Mouse (Mus musculus): ENCODE data around the gene Polr2a. TPM values are rescaled to one million over a fixed set of nuclear protein-coding genes. Genes with fewer than 3 reads are reported as not detected.
"Not testable (repeated sequence)": the region's sequence is repeated elsewhere in the genome, so short reads cannot be mapped to it uniquely, and the experiment has no call there.

Polr2a gene
- polyA plus RNA-seq, 1 experiment from 2014 or later = 46.5 TPM

DNA sequence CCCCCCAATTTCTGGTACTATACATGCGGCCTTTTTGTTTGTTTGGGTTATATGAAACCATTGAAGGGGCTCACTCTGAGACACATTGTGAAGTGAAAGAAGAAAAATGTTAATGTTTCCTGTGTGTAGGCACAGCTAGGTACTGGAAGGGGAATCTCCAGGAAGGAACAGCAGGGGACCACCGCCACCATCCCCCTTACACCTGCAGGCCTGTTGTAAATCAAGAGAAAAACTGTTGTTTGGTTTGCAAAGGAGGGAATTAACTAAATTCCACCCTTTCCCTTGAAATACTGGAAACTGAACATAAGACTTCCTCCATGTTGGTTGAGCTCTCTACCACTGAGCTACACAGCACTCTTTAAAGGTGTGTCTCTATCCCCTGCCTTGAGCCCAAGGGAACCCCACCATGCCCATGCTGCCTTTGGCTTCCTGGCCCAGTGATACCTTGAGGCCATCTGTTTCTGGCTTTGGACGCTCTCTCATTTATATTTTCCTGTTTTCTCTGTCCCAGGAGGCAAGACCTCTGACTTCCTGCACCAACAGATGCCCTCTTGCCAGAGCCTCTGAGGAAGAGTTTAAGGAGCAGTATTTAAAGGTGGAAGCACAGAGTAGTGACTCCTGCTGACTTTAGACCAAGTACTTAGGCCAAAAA lies 49.7 kb downstream of the Polr2a start:
- no peak overlapping the region for H3K4me2 ChIP-seq (replicated peaks; ENCODE audit: low read depth, low read length)
- H3K27me3 ChIP-seq (ENCODE audit: control insufficient read depth, insufficient read depth, low read length) = no peaks in the 10 kb centered on the region
- H3K36me3 ChIP-seq (ENCODE audit: control insufficient read depth, insufficient read depth, low read length) = no peaks in the 10 kb centered on the region
- H3K9me3 ChIP-seq (ENCODE audit: control insufficient read depth, low read length) = no peaks in the 10 kb centered on the region
- no peak overlapping the region for H3K9ac ChIP-seq (ENCODE audit: low read depth, low read length)
- ATAC-seq (ENCODE audit: low FRiP score) (no peak), DNase-seq (ENCODE audit: low spot score) (no peak)
- no peak overlapping the region for H3K4me3 ChIP-seq (ENCODE audit: low read depth, low read length)
- H3K4me1 ChIP-seq (replicated peaks; ENCODE audit: control insufficient read depth, insufficient read depth, low read length) = no peaks in the 10 kb centered on the region
- no peak overlapping the region for H3K27ac ChIP-seq (ENCODE audit: low read depth, low read length)
- WGBS = 65% methylated on average over 3 of the region's 3 CpGs

DNA sequence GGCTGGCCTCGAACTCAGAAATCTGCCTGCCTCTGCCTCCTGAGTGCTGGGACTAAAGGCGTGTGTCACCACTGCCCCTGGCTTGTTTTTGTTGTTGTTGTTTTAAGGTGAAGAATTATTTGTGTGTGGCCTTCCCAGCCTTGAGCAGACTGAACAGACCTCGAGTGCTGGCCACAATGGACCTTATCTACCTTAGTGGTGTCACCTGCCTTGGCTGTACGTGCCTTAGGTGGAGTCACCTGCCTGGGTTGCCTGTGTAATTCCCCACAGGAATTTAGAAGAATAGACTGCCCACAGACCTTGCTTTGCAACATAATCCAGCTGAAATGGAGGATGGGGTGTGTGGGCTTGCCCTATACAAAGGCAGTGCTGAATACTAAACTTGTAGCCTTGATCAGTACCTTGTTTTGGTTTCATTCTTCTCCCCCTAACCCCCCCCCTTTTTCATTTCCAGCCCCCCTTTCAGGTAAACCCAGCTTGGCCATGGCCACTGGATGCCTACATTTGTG lies 50.5 kb downstream of the Polr2a start:
- Histone ChIP-seq H3K36me3 (ENCODE audit: control insufficient read depth, insufficient read depth, low read length) (no peaks in the 10 kb centered on the region), H3K27me3 (ENCODE audit: control insufficient read depth, insufficient read depth, low read length) (no peaks in the 10 kb centered on the region), H3K4me2 (replicated peaks; ENCODE audit: low read depth, low read length) (no peak overlapping the region), H3K9ac (ENCODE audit: low read depth, low read length) (no peak overlapping the region), H3K4me1 (replicated peaks; ENCODE audit: control insufficient read depth, insufficient read depth, low read length) (no peaks in the 10 kb centered on the region), H3K4me3 (ENCODE audit: low read depth, low read length) (no peak overlapping the region), H3K9me3 (ENCODE audit: control insufficient read depth, low read length) (no peaks in the 10 kb centered on the region), H3K27ac (ENCODE audit: low read depth, low read length) (no peak overlapping the region)
- ATAC-seq (ENCODE audit: low FRiP score) = no peak
- WGBS = 91% methylated on average over 4 of the region's 4 CpGs
- no peak for DNase-seq (ENCODE audit: low spot score)

- no peak overlapping the region for H3K4me3 ChIP-seq (ENCODE audit: low read depth, low read length)
- H3K9me3 ChIP-seq (ENCODE audit: control insufficient read depth, low read length) = no peaks in the 10 kb centered on the region
- 90% methylated on average over 4 of the region's 4 CpGs for WGBS
- H3K36me3 ChIP-seq (ENCODE audit: control insufficient read depth, insufficient read depth, low read length) = no peaks in the 10 kb centered on the region
- DNase-seq (ENCODE audit: low spot score) (no peak), ATAC-seq (ENCODE audit: low FRiP score) (no peak)
- no peaks in the 10 kb centered on the region for H3K4me1 ChIP-seq (replicated peaks; ENCODE audit: control insufficient read depth, insufficient read depth, low read length)
- no peaks in the 10 kb centered on the region for H3K27me3 ChIP-seq (ENCODE audit: control insufficient read depth, insufficient read depth, low read length)
- no peak overlapping the region for H3K9ac ChIP-seq (ENCODE audit: low read depth, low read length)
- H3K4me2 ChIP-seq (replicated peaks; ENCODE audit: low read depth, low read length) = no peak overlapping the region
- H3K27ac ChIP-seq (ENCODE audit: low read depth, low read length) = no peak overlapping the region
Observed at GRCm38 (mm10) chr11:69707480-69707847, 51.0 kb downstream of the Polr2a start.

DNA sequence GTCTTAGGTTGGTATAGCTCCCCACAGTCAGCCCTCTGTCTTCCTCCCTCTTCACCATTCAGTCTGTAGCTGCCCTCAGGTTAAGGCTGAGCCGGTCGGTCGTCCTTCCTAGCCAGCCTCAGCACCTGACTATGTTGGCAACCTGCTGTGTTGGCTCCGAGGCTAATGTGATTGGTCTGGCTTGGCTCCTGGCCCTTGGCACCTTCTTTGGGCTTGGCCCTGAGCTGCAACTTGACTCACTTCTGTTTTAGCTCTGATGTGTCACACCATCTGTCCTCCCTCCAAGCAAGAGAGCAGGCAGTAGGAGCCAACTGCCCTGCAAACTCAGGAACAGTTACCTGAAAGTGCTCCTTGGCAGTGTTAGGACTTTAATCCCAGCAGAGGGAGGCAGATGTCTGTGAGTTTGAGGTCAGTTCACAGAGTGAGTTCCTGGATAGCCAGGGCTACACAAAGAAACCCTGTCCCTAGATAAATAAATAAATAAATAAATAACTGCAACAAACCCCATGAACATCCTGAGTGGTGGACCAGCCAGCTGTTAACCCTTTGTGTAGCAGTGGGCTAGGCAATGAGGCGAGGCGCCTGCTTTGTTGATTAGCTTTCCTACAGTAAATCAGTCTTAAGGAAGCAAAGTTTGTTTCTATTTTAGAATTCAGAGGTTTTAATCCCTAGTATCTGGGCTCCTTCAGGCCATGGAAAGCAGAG lies 51.5 kb downstream of the Polr2a start:
- DNase-seq (ENCODE audit: low spot score) = no peak
- H3K4me2 ChIP-seq (replicated peaks; ENCODE audit: low read depth, low read length) = no peak overlapping the region
- WGBS = 47% methylated on average over 6 of the region's 6 CpGs

GRCm38 (mm10) chr11:69704613-69705010 lies 53.8 kb downstream of the Polr2a start:
- DNase-seq (ENCODE audit: low spot score) (no peak), ATAC-seq (ENCODE audit: low FRiP score) (no peak)
- WGBS = 51% methylated on average over 2 of the region's 2 CpGs

More for the DNA sequence above, 51.5 kb downstream of the Polr2a start:
- H3K4me1 ChIP-seq (replicated peaks; ENCODE audit: control insufficient read depth, insufficient read depth, low read length) = no peaks in the 10 kb centered on the region
- H3K36me3 ChIP-seq (ENCODE audit: control insufficient read depth, insufficient read depth, low read length) = no peaks in the 10 kb centered on the region
- no peak overlapping the region for H3K27ac ChIP-seq (ENCODE audit: low read depth, low read length)
- H3K27me3 ChIP-seq (ENCODE audit: control insufficient read depth, insufficient read depth, low read length) = no peaks in the 10 kb centered on the region
- no peak overlapping the region for H3K4me3 ChIP-seq (ENCODE audit: low read depth, low read length)
- H3K9me3 ChIP-seq (ENCODE audit: control insufficient read depth, low read length) = no peaks in the 10 kb centered on the region
- no peak overlapping the region for H3K9ac ChIP-seq (ENCODE audit: low read depth, low read length)
- no peak for ATAC-seq (ENCODE audit: low FRiP score)

GRCm38 (mm10) chr11:69703814-69704612 lies 54.4 kb downstream of the Polr2a start:
- no peaks in the 10 kb centered on the region for H3K27me3 ChIP-seq (ENCODE audit: control insufficient read depth, insufficient read depth, low read length)
- H3K4me3 ChIP-seq (ENCODE audit: low read depth, low read length) = no peak overlapping the region
- DNase-seq (ENCODE audit: low spot score) (no peak), ATAC-seq (ENCODE audit: low FRiP score) (no peak)
- no peaks in the 10 kb centered on the region for H3K9me3 ChIP-seq (ENCODE audit: control insufficient read depth, low read length)
- no peaks in the 10 kb centered on the region for H3K4me1 ChIP-seq (replicated peaks; ENCODE audit: control insufficient read depth, insufficient read depth, low read length)
- no peak overlapping the region for H3K9ac ChIP-seq (ENCODE audit: low read depth, low read length)
- WGBS = 65% methylated on average over 8 of the region's 8 CpGs
- no peak overlapping the region for H3K27ac ChIP-seq (ENCODE audit: low read depth, low read length)
- H3K4me2 ChIP-seq (replicated peaks; ENCODE audit: low read depth, low read length) = no peak overlapping the region
- H3K36me3 ChIP-seq (ENCODE audit: control insufficient read depth, insufficient read depth, low read length) = no peaks in the 10 kb centered on the region

More at GRCm38 (mm10) chr11:69704613-69705010, 53.8 kb downstream of the Polr2a start:
- no peaks in the 10 kb centered on the region for H3K36me3 ChIP-seq (ENCODE audit: control insufficient read depth, insufficient read depth, low read length)
- no peak overlapping the region for H3K4me3 ChIP-seq (ENCODE audit: low read depth, low read length)
- H3K27ac ChIP-seq (ENCODE audit: low read depth, low read length) = no peak overlapping the region
- no peak overlapping the region for H3K4me2 ChIP-seq (replicated peaks; ENCODE audit: low read depth, low read length)
- no peaks in the 10 kb centered on the region for H3K4me1 ChIP-seq (replicated peaks; ENCODE audit: control insufficient read depth, insufficient read depth, low read length)
- no peak overlapping the region for H3K9ac ChIP-seq (ENCODE audit: low read depth, low read length)
- no peaks in the 10 kb centered on the region for H3K27me3 ChIP-seq (ENCODE audit: control insufficient read depth, insufficient read depth, low read length)
- no peaks in the 10 kb centered on the region for H3K9me3 ChIP-seq (ENCODE audit: control insufficient read depth, low read length)

GRCm38 (mm10) chr11:69703381-69703780 lies 55.1 kb downstream of the Polr2a start:
- not testable (repeated sequence) for H3K36me3 ChIP-seq (ENCODE audit: control insufficient read depth, insufficient read depth, low read length); H3K4me2 ChIP-seq (replicated peaks; ENCODE audit: low read depth, low read length); DNase-seq (ENCODE audit: low spot score); H3K27me3 ChIP-seq (ENCODE audit: control insufficient read depth, insufficient read depth, low read length); H3K27ac ChIP-seq (ENCODE audit: low read depth, low read length); ATAC-seq (ENCODE audit: low FRiP score); H3K9ac ChIP-seq (ENCODE audit: low read depth, low read length); H3K9me3 ChIP-seq (ENCODE audit: control insufficient read depth, low read length); H3K4me3 ChIP-seq (ENCODE audit: low read depth, low read length); H3K4me1 ChIP-seq (replicated peaks; ENCODE audit: control insufficient read depth, insufficient read depth, low read length)
- 70% methylated on average over 2 of the region's 3 CpGs for WGBS

DNA sequence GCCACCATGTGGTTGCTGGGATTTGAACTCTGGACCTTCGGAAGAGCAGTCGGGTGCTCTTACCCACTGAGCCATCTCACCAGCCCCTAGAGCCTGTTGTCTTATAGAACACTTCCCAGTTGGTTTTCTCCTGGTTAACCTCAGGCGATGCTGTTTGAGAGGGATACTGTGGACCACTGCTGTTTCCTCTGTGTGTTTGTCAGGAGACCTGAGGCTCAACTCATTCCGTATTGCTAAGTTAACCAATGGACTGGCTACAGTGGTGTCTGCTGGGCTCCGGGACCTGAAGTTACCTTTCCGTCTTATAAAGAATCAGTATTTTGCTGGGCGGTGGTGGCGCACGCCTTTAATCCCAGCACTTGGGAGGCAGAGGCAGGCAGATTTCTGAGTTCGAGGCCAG lies 55.6 kb downstream of the Polr2a start:
- not testable (repeated sequence) for H3K9me3 ChIP-seq (ENCODE audit: control insufficient read depth, low read length); ATAC-seq (ENCODE audit: low FRiP score); H3K4me3 ChIP-seq (ENCODE audit: low read depth, low read length); H3K4me2 ChIP-seq (replicated peaks; ENCODE audit: low read depth, low read length); H3K36me3 ChIP-seq (ENCODE audit: control insufficient read depth, insufficient read depth, low read length); H3K4me1 ChIP-seq (replicated peaks; ENCODE audit: control insufficient read depth, insufficient read depth, low read length); H3K9ac ChIP-seq (ENCODE audit: low read depth, low read length); H3K27ac ChIP-seq (ENCODE audit: low read depth, low read length); DNase-seq (ENCODE audit: low spot score); H3K27me3 ChIP-seq (ENCODE audit: control insufficient read depth, insufficient read depth, low read length)
- WGBS = 94% methylated on average over 10 of the region's 10 CpGs
